Mouse (Mus musculus): ENCODE results near the gene Afg3l1. TPM values are rescaled to one million over a fixed set of nuclear protein-coding genes. Genes with fewer than 3 reads are reported as not detected.
"Not testable (repeated sequence)": the region's sequence is repeated elsewhere in the genome, so short reads cannot be mapped to it uniquely, and the experiment has no call there.

The Afg3l1 gene
- total RNA-seq, 2 experiments from 2014 or later, result 48.3 to 56.9 TPM

DNA sequence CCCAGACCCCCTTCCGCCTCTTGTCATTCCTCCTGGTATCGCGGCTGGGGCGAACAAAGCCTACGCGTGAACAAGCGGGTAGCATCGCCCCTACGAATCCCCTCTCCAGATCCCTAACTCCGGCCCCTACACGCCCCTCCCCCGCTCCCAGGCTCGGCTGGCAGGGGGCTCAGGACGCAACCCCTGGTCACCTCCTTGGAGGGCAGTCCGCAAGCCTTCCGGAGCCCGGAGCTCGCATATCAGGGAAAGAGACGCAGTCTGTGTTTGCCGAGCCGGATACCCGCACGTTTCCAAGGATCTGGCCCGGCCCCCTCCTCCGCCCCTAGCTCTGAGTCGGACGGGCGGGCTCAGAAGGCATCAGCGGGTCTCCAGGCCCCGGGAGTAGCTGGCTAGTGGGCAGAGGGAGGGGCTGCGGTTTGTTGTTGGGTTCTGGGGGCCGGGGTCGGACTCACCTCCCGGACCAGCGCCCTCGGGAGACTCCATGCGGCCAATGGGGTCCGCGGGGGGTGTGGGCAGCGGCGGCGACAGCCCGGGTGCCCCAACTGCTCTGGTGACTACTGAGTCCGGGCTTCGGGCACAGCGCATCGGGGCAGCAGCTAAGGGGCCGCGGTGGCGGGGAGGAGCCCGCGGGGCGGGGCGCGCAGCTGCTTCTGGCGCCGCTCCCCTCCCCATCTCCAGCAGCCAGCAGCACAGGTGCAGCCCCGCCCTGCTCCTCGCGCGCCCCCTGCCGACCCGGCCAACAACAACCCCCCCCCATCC lies 37.3 kb downstream of the Afg3l1 start, which contains the start of gene Dbndd1:
Gene Dbndd1, minus strand, starts transcription at position 683 of the 759 bp plus-strand sequence.
- DNase-seq, result peak; percentile 82
- intact Hi-C loops (cut with DNase I), result no loop called here

DNA sequence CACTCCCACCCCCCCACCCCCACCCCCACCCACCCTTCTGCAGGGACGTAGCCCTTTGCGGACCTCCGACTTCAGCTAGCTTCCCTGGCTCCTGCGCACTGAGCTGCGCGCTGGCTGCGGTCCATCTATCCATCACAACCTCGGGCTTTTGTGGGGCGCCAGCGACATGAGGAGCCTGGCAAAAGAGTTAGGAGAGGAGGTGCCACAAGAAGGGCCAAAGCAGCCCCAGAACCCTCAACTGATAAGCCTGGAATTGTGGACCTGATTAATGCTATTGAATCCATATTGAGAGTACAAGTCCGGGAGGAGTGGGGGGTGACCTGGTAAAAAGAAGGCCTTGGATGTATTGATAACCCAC lies 37.8 kb downstream of the Afg3l1 start:
- DNase-seq, result no peak
- intact Hi-C loops (cut with DNase I), result no loop called here

DNA sequence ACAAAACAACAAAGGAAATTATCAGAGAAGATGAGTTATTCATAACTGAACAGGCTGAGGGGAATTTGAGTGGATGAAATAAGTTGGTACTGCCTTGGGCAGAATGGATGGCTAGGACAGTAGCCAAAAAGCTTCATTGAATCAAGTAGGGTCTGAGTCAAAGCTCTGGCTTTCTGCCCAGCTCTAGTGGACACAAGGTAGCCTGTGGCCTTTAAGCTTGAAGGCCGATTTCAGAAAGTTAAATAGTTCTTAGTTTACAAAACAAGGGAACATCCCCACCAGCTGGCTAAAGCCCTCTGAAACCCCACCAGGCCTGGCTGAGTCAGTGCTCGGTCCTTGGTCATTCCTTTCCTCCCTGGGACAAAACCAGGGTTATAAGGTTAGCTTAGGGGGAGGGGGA lies 38.9 kb downstream of the Afg3l1 start:
- no peak for DNase-seq
- intact Hi-C loops (cut with DNase I), result no loop called here

DNA sequence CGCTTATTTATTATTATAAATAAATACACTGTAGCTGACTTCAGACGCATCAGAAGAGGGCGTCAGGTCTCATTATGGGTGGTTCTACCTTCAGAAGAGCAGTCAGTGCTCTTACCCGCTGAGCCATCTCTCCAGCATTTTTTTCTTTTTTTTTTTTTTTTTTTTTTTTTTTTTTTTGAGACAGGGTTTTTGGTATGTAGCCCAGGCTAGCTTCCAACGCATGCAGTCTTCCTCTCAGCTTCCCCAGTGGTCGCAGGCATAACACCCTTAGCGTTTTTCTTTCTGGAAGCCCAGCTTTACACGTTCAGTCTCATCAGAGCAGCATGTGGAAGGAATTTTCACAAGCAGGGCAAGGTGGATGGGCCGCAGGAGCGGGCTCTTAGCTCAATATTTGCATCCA lies 40.5 kb downstream of the Afg3l1 start:
- no peak for DNase-seq
- intact Hi-C loops (cut with DNase I), result no loop called here

DNA sequence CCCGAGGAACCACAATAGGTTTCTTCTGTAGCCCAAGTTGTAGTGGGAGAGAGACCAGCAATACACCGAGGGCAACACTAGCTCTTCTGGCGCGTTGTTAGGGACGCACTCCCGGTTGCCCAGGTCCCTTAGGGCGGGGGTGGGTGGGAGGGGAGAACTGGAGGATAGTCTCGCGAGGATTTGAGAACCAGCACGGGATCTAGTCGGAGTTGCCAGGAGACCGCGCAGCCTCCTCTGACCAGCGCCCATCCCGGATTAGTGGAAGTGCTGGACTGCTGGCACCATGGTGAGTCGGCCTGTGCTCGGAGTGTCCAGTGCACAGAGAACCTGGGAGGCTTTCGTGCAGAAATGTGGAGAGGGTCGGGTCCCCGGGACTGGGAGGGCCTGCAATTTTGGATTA lies 41.0 kb downstream of the Afg3l1 start, which contains the start of gene Gas8:
Gene Gas8, plus strand, starts transcription at position 168 of the 400 bp plus-strand sequence.
- intact Hi-C loops (cut with DNase I), result no loop called here
- peak; percentile 92 for DNase-seq

DNA sequence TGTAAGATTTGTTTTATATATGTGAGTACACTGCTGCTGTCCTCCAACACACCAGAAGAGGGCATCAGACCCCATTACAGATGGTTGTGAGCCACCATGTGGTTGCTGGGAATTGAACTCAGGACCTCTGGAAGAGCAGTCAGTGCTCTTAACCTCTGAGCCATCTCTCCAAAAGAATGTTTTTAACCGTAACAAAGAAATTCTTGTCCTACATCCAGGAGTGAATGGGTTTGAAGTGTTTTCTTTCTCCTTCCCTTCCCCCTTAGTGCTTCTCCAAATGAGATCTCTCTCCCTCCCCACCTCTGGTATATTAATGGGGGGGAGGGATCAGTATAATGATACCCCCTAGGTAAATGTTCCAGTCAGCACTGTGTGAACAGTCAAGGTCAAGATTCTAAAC lies 42.3 kb downstream of the Afg3l1 start:
- intact Hi-C loops (cut with DNase I); DNase-seq: not testable (repeated sequence)

DNA sequence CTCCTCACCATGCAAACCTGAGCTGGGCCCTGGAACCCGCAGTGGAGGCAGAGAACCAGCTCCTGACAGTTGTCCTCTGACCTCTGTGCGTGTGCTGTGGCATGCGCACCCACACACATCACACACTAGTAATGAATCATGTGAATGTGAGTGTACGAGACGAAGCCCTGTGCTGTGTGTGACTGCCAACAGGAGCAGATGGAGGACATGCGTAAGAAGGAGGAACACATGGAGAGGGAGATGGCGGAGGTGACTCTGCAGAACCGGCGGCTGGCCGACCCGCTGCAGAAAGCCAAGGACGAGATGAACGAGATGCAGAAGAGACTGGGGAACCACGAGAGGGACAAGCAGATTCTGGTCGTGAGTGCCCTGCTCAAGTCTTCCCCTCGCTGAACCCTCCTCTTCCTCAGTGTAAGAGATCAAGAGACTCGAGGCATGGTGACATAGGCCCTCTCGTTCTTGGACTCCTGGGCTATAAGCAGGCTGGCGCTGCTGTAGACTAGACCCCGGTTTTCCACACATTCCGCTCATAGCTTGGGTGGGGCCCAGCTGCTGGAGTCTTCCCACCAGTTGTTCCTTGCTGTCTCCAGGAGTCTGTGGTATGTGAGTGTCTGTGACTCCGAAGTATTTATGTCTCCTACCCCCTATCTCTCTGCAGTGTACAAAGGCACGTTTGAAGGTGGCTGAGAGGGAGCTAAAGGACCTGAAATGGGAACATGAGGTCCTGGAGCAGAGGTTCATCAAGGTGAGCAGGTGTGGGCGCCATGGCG lies 50.2 kb downstream of the Afg3l1 start:
- intact Hi-C loops (cut with DNase I), result no loop called here
- DNase-seq, result no peak

DNA sequence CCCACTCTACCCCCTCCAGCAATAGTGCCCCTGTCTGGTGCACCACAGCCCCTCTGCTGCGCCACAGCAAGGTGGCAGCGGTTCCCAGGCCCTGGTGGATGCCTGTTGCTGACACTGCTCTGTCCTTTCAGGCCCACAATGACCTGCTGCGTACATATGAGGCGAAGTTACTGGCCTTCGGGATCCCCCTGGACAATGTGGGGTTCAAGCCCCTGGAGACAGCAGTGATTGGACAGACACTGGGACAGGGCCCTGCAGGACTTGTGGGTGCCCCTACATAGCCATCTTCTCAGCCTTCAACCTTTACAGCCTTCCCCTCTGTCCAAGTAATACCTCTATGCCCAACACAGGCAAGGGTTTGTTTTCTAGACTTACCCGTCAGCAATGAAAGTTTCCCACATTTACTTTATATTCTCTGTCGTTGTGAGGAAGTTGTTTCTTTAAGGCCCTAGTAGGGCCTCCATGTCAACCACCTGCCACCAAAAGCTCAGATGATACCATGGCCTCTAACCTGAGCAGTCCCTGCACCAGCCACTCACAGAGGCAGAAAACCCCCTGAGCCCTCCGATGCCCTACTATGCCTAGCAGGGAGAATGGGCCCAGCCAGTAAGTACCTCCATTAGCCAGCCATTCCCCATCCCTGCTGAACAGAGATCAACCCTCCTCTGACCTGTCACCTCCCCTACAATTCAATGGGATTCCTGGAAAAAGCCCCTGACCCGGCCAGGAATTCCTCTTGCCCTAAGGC lies 58.7 kb downstream of the Afg3l1 start:
- intact Hi-C loops (cut with DNase I), result no loop called here
- DNase-seq, result no peak

DNA sequence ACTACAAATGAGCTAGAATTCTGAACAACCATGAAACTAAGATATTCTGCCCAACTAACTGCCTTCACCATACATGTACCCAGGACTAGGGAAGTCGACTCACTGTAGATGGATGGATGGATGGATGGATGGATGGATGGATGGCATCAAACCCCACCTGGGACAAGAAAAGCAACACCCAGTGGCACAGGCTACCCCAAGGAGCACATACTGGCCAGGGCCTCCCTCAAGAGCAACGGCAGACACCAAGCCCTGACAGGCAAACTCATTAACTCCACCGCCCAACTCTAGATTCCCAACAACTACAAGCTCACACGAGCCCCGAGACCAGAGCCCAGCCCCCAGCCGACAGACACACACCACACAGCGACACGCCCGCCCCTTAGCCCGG lies 59.3 kb downstream of the Afg3l1 start:
- intact Hi-C loops (cut with DNase I), result no loop called here
- no peak for DNase-seq

DNA sequence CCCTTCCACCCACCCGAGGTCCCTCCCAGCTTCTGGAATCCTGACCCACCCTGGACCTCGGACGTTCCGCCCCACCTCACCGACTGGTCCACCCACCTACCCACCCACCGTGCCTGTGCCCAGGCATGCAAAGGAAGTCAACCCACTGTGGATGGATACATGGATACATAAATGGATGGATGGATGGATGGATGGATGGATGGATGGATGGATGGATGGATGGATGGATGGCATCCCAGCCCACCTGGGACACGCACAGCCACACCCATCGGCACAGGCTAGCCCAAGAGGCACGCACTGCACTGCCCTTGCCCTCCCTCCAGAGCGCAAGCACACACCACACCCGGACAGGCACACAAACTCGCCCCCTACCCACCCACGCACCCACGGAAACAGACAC lies 59.9 kb downstream of the Afg3l1 start:
- intact Hi-C loops (cut with DNase I); DNase-seq: not testable (repeated sequence)

Other genes with a start within 250 kb of the Afg3l1 start
- 10 to 100 TPM; 22.6 to 28.6 TPM for gene Spata2l, start 241.7 kb upstream of the Afg3l1 start, total RNA-seq (2021)
- gene Zfp276, start 223.7 kb upstream of the Afg3l1 start, total RNA-seq (2021), result 10 to 100 TPM; 32.0 to 34.1 TPM
- gene Vps9d1, start 223.6 kb upstream of the Afg3l1 start, total RNA-seq (2021), result 10 to 100 TPM; 69.1 to 74.6 TPM
- 10 to 100 TPM in 1 of 2 experiments, 1 to 10 TPM in 1; 9.1 to 10.7 TPM for gene Fanca, start 159.3 kb upstream of the Afg3l1 start, total RNA-seq (2021)
- gene Spire2, start 145.2 kb upstream of the Afg3l1 start, total RNA-seq (2021), result 10 to 100 TPM; 25.4 to 27.0 TPM
- 100 to 1,000 TPM; 334 to 346 TPM for gene Tcf25, start 104.2 kb upstream of the Afg3l1 start, total RNA-seq (2021)
- gene Mc1r, start 70.8 kb upstream of the Afg3l1 start, total RNA-seq (2021), result not detected
- 1,000 to 10,000 TPM; 2,432 to 2,471 TPM for gene Tubb3, start 66.5 kb upstream of the Afg3l1 start, total RNA-seq (2021)
- 10 to 100 TPM; 68.3 to 70.1 TPM for gene Def8, start 54.4 kb upstream of the Afg3l1 start, total RNA-seq (2021)
- gene Dbndd1, start 37.6 kb downstream of the Afg3l1 start, total RNA-seq (2021), result 10 to 100 TPM; 38.3 to 43.4 TPM
- gene Gas8, start 40.9 kb downstream of the Afg3l1 start, total RNA-seq (2021), result 10 to 100 TPM; 42.3 to 46.7 TPM
- gene Rhou, start 176.0 kb downstream of the Afg3l1 start, total RNA-seq (2021), result 10 to 100 TPM; 78.0 to 89.0 TPM